Mouse (Mus musculus): Measurements from ENCODE around the gene Zmym5. TPM values are rescaled to one million over a fixed set of nuclear protein-coding genes. Genes with fewer than 3 reads are reported as not detected.

The Zmym5 gene
- polyA plus RNA-seq, 1 experiment from 2014 or later = 19.2 TPM

Other genes with a start within 250 kb of the Zmym5 start
- 6.8 and 7.2 TPM in 2 replicates for gene Cenpj, start 236.3 kb downstream of the Zmym5 start, polyA plus RNA-seq (2015; fragmentation: Nextera tagmentation; extraction: Ambion mirVana)
- gene Parp4, start 236.1 kb downstream of the Zmym5 start, polyA plus RNA-seq (2015; fragmentation: Nextera tagmentation; extraction: Ambion mirVana) = 8.4 and 10.8 TPM in 2 replicates
- 20.1 and 25.4 TPM in 2 replicates for gene Mphosph8, start 143.5 kb downstream of the Zmym5 start, polyA plus RNA-seq (2015; fragmentation: Nextera tagmentation; extraction: Ambion mirVana)
- gene Pspc1, start 33.4 kb downstream of the Zmym5 start, polyA plus RNA-seq (2015; fragmentation: Nextera tagmentation; extraction: Ambion mirVana) = 16.1 and 19.6 TPM in 2 replicates
- 28.5 and 31.0 TPM in 2 replicates for gene Zmym2, start 74.9 kb upstream of the Zmym5 start, polyA plus RNA-seq (2015; fragmentation: Nextera tagmentation; extraction: Ambion mirVana)
- 56.9 and 57.0 TPM in 2 replicates for gene Gja3, start 246.4 kb upstream of the Zmym5 start, polyA plus RNA-seq (2015; fragmentation: Nextera tagmentation; extraction: Ambion mirVana)